Mouse (Mus musculus) layer of hippocampus, adult 8-10 months (tissue): ENCODE measurements at regions not wholly inside any gene's neighbourhood (a gene's known extent, or its start where the extent isn't known, plus 50 kb on each side); places are given as distances from the start of the nearest gene placed in this dataset.

Source experiments
- DNase-seq, 2 experiments: peaks; one replicate each; pipeline ENCODE4 v3.0.0; 2022; ENCODE audit warnings: low spot score in 2 of 2

DNA sequence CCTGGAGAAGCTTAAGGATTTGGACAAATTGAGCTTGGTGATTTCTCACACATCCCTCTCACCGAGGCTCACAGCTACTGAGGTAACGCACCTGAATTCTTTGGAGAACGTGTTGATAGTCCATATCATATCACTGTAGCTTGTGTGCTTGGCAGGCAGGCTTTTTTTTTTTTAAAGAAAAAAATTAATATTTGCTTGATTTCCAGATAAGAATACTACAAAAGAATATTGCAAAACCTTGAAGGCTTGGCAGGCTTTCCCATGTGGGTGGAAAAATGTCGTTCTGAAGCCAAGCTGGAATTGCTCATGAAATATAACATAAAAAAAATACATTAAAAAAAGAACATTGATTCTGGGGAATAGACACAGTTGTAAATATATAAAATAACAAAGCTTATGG is 131.8 kb downstream of the Klf5 start:
- peak in 1 of 2 experiments; percentile 13 for DNase-seq

DNA sequence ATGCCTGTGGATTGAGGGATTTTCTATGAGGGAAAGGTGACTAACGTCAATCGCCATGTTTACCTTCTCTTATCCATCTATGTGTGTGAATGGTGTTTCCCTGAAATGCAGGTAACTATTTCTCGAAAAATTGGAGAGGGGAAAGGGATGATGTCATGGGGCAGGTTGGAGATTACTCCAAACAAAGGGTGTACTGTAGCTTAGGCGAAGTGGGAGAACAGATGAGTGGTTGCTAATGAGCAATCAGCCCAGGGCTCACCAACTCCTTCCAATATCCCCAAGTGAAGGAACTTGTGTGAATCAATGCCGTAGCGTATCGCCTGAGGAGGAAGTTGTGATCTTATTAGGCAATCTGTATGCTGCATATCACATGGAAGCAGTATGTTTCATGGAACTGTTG is 133.2 kb downstream of the Klf5 start:
- no peak for DNase-seq

DNA sequence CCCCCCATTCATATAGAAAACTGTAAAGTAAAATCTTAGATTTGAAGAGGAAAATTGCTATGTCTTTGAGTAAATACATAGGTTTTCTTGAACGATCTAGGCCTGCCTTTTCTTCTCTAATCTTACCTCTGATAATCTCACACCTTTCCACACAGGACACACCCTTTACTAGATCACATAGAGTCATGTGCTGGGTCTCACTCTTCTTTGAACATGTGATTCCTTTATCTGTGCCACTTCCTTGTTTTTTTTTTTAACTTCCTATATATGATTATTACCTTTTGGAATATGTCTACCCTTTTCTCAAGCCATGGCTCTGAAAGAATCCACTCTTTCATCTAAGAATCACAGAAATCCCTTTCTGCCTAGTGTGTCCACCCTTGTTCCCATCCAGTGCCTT is 136.2 kb downstream of the Klf5 start:
- DNase-seq: no peak

DNA sequence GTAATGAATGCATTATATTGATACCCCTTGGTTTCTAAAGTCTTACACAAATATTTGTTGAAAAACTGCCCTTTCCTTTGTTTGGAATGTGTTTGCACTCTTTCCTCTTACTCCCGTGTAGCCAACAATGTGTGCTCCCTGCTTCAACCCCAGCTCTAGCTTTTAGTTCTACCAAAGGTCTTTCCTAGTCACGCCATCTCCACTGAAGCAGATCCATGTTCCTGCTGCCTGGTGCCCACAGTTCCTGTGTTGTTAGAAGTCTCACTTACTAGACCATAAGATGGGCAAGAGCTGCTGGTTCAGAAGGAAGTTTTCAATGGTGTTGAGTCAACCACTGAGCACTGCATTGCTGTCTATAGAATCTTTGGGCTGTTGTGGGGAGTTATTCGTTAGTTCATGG is 137.0 kb downstream of the Klf5 start:
- DNase-seq: no peak

GRCm38 (mm10) chr14:99436051-99436450 is 137.6 kb downstream of the Klf5 start:
- DNase-seq: no peak

GRCm38 (mm10) chr14:99449112-99449511 is 150.6 kb downstream of the Klf5 start:
- no peak for DNase-seq

DNA sequence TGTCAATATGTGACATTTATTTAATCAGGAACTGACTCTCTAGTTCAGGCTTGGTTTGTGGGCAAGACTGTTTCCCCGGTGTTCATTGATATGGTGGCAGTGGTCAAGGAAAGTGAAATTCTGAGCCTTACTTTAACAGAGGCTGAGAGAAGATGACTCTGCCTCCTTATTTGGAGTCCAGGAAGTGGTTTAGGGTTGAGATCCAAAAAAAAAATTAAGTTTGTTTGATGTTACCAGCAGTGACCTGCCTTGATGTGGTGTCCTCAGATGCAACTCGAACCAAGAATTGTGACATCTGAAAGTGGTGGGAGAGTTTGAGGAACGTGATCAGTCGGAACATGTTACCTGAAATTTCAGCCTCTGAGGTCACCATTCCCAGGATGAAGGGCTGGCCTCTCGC is 151.4 kb downstream of the Klf5 start:
- DNase-seq: no peak

DNA sequence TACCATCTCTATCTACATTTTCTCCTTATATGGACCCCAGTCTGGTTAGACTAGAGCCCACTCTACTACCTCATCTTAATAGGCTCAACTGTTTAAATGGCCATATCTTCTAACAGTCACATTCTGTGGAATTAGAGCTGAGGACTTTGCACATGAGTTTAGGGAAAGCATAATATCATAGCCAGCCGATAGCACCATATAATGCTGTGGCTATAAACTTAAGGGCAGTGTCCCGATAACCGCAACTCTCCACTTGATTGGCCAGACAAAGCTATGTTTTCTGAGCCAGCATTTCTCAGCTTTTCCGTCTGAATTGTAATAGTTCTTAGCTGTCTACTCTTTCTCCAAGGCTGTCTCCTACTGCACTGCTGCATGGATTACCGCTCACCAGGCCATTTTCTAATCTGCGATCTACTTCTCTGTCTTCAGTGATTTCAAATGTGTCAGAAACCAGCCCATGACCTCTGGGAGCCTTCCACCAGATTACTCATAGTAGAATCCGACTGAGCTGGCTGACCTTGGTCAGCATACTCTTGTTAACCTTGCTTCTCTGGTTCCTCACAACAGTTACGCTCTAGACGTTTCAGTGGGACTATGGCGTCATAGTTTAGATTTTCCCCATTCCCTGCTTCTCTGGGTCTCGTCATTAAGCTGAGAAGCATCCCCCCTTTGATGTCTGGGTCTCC is 152.8 kb downstream of the Klf5 start:
- no peak for DNase-seq

DNA sequence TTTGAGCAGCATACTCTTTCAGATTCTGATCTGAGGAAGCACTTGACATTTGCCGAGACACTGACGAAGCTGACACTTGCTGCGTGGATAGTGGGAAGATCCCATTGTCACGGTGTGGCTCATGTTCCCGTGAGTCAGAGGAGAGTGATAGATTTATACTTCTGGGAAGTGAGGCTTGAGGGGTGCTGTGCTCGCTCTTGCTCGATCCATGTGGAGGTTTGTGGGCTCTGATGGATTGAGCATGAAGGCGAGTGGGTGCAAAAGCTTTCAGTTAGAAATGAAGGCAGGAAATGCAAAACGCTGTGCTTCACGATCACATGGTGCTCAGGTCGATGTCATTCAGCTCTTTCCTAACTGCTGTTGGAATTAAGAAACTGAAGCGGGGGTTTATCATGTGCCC is 155.4 kb downstream of the Klf5 start:
- DNase-seq: no peak

- DNase-seq: no peak
Observed at GRCm38 (mm10) chr14:99456555-99456954, 158.1 kb downstream of the Klf5 start.

DNA sequence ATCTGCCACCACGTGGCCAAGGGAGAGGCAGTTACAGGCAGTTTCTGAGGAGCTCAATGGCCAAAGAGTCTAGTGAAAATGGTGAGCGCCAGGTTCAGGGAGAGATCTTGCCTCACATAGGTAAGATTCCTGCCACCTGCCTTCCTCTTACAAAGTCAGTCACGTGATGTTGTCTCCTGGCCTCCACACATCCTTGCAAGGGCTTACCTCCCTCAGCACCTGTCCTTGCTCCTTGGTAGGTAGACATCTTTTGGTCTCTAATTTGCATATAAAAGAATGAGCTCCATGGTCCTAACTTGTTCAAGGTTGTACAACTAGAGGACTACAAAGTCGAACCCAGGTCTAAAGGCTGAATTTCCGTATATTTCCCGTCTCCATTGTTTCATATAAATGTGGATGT is 159.1 kb downstream of the Klf5 start:
- DNase-seq: no peak

- no peak for DNase-seq
Observed at GRCm38 (mm10) chr14:99472111-99472510, 173.6 kb downstream of the Klf5 start.

GRCm38 (mm10) chr14:99475271-99475670 is 176.8 kb downstream of the Klf5 start:
- no peak for DNase-seq

DNA sequence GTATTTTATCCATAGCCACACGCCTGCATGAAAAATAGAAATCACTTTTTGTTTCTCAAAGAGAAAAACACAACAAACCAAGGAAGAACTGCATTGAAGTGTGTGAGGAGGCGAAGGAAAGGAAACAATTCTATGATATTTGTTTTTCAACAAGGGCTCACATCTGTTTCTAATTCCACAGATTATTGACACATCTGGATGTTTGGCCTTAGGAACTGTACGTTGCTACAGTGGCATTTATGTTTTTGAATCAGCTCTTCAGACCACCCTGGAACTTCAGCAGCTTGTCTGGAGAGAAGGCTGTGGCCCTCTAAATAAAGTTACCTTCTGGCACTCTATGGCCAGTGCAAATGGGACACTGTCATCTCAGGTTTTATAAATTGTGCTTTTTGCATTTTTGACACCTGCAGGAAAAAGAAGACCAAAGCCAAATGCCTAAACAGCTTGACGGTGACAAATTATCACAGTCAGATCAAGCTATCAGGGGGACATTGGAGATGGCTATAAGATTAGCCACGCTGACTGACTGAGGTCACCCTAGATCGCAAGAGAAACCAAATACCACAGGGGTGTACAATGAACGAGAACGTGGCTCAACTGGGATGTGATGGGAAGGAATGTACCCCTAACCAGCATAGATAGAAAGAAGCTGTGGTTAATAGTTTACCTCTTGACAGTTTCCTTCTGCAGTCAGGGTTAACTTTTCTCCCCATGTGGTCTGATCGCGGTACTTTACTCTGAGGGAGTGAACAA is 182.0 kb downstream of the Klf5 start:
- no peak for DNase-seq

DNA sequence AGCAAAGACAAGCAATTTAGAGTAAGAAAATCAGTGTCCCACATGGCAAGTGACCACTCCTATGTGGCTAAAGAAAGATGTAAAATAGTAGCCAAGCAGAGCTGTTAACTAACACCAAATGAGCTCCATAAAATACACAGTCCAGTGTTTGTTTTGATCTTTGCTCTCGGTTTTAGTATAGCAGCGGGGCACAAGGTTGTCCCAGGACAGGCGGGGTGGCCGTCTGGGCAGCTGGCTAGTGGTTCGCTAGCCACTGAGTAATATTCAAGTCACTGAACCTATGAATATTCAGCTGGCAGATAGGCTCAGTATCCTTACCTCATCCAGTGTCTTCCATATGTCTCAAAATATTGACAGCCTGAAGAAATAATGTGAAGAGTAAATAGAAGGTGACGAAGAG is 189.5 kb downstream of the Klf5 start:
- no peak for DNase-seq

- no peak for DNase-seq
Observed at GRCm38 (mm10) chr14:99493197-99493596, 194.7 kb downstream of the Klf5 start.

GRCm38 (mm10) chr14:99493659-99494058 is 195.2 kb downstream of the Klf5 start:
- no peak for DNase-seq

- no peak for DNase-seq
Observed at GRCm38 (mm10) chr14:99499502-99500266, 201.2 kb downstream of the Klf5 start.

- no peak for DNase-seq
Observed at GRCm38 (mm10) chr14:99504909-99505308, 206.4 kb downstream of the Klf5 start.

GRCm38 (mm10) chr14:99509696-99510536 is 211.4 kb downstream of the Klf5 start:
- DNase-seq: no peak

GRCm38 (mm10) chr14:99515474-99515873 is 217.0 kb downstream of the Klf5 start:
- DNase-seq: no peak
